Mouse (Mus musculus) small intestine, adult 2 months (tissue): ENCODE results near the gene Fscn3. TPM values are rescaled to one million over a fixed set of nuclear protein-coding genes. Genes with fewer than 3 reads are reported as not detected.

ENCODE experiments used
- H3K27ac ChIP-seq: fragments of 200-500 bp; 2 replicates; pipeline ENCODE4 v1.5.1; 2012; ENCODE audit warnings: low read depth, low read length, control low read depth, inconsistent platforms; ENCODE audit not compliant: insufficient read depth
- H3K27me3 ChIP-seq: fragments of 200-500 bp; 2 replicates; pipeline ENCODE4 v1.6.1; 2012; ENCODE audit warnings: mild to moderate bottlenecking, moderate library complexity, low read length, inconsistent platforms; ENCODE audit not compliant: control insufficient read depth, insufficient read depth
- H3K36me3 ChIP-seq: fragments of 200-500 bp; 2 replicates; pipeline ENCODE4 v1.6.1; 2012; ENCODE audit warnings: mild to moderate bottlenecking, low read length, control low read depth, inconsistent platforms; ENCODE audit not compliant: control insufficient read depth, insufficient read depth
- H3K4me1 ChIP-seq: fragments of 200-500 bp; 2 replicates; pipeline ENCODE4 v1.6.1; 2012; ENCODE audit warnings: low read length, inconsistent platforms, mixed read lengths; ENCODE audit not compliant: control insufficient read depth, insufficient read depth, insufficient read length
- H3K4me3 ChIP-seq: fragments of 200-500 bp; 2 replicates; pipeline ENCODE4 v1.5.1; 2012; ENCODE audit warnings: low read depth, mild to moderate bottlenecking, control low read depth, inconsistent platforms, low read length, moderate library complexity
- CTCF ChIP-seq: fragments of 200-500 bp; IDR thresholded peaks from 2 replicates; pipeline ENCODE4 v1.5.1; 2012; ENCODE audit warnings: low read depth, mild to moderate bottlenecking, control low read depth, inconsistent platforms, low read length, moderate library complexity, mixed read lengths; ENCODE audit not compliant: insufficient replicate concordance, insufficient read length; ENCODE audit errors: extremely low read depth
- POLR2A ChIP-seq: fragments of 200-500 bp; IDR thresholded peaks from 2 replicates; pipeline ENCODE4 v1.6.1; 2012; ENCODE audit warnings: low read depth, mild to moderate bottlenecking, control low read depth, inconsistent platforms, low read length, moderate library complexity
- WGBS: fragments of 180-500 bp; shearing (Covaris S2); methylation state at CpG from one replicate; pipeline ENCODE4 v1.1.7; 2018; 5-methylcytosine and 5-hydroxymethylcytosine counted together
- polyA plus RNA-seq: library from polyadenylated mRNA; depleted of rRNA; stranded (reverse); fragments of >200 nt; gene quantifications from 2 replicates; pipeline ENCODE4 v1.2.3, GENCODE M21; 2012; rRNA removed

The Fscn3 gene
- 0.41 TPM in 1 of 2 replicates, not detected in the other for polyA plus RNA-seq

GRCm38 (mm10) chr6:28427096-28427839 is at the start of gene Fscn3:
Gene Fscn3 (plus strand): TSS chr6:28427789.
- H3K27ac ChIP-seq = no peak within 1 kb of the TSS
- WGBS = 73% methylated on average over 3 of the region's 3 CpGs

GRCm38 (mm10) chr6:28381983-28382382 is 45.6 kb upstream of the Fscn3 start:
- Histone ChIP-seq H3K27me3 (no peaks in the 10 kb centered on the region), H3K4me1 (no peaks in the 10 kb centered on the region), H3K4me3 (no peak overlapping the region), H3K27ac (no peak overlapping the region), H3K36me3 (no peaks in the 10 kb centered on the region)
- 33% methylated on average over 4 of the region's 4 CpGs for whole genome bisulfite sequencing
- TF ChIP-seq CTCF (no peak), POLR2A (no peak)

More at GRCm38 (mm10) chr6:28427096-28427839, at the start of gene Fscn3:
- Histone ChIP-seq H3K4me3 (no peak within 1 kb of the TSS), H3K27me3 (no peaks in the 10 kb centered on the region), H3K36me3 (peaks cover 12% of the 10 kb centered on the region), H3K4me1 (peaks cover 1% of the 10 kb centered on the region)
- TF ChIP-seq CTCF = no peak
- no peak for TF ChIP-seq POLR2A

- Histone ChIP-seq H3K4me3 (no peak overlapping the region), H3K36me3 (no peaks in the 10 kb centered on the region), H3K27me3 (no peaks in the 10 kb centered on the region), H3K27ac (no peak overlapping the region), H3K4me1 (peaks cover 2% of the 10 kb centered on the region; the same call in 1 of the 2 replicates)
- WGBS = 69% methylated on average over 3 of the region's 3 CpGs
- TF ChIP-seq POLR2A (no peak), CTCF (no peak)
Observed at GRCm38 (mm10) chr6:28385169-28385568, 42.4 kb upstream of the Fscn3 start.

GRCm38 (mm10) chr6:28389038-28389437 is 38.6 kb upstream of the Fscn3 start:
- H3K27ac ChIP-seq = no peak overlapping the region
- no peak overlapping the region for H3K4me3 ChIP-seq
- TF ChIP-seq CTCF (no peak), POLR2A (no peak)
- no peaks in the 10 kb centered on the region for H3K36me3 ChIP-seq
- no peaks in the 10 kb centered on the region for H3K27me3 ChIP-seq
- peaks cover 2% of the 10 kb centered on the region; the same call in 1 of the 2 replicates for H3K4me1 ChIP-seq
- 30% methylated on average over 3 of the region's 3 CpGs for WGBS

GRCm38 (mm10) chr6:28396051-28396852 is 31.3 kb upstream of the Fscn3 start:
- H3K4me1 ChIP-seq = no peaks in the 10 kb centered on the region
- H3K36me3 ChIP-seq = no peaks in the 10 kb centered on the region
- H3K4me3 ChIP-seq = no peak overlapping the region
- TF ChIP-seq POLR2A = no peak
- no peak for TF ChIP-seq CTCF
- H3K27me3 ChIP-seq = peaks cover 27% of the 10 kb centered on the region
- H3K27ac ChIP-seq = no peak overlapping the region
- 54% methylated on average over 15 of the region's 15 CpGs for WGBS

- Histone ChIP-seq H3K27ac (no peak overlapping the region), H3K36me3 (no peaks in the 10 kb centered on the region), H3K4me1 (no peaks in the 10 kb centered on the region), H3K27me3 (peaks cover 27% of the 10 kb centered on the region), H3K4me3 (no peak overlapping the region)
- TF ChIP-seq POLR2A (no peak), CTCF (no peak)
- 6% methylated on average over 19 of the region's 19 CpGs for WGBS
Observed at GRCm38 (mm10) chr6:28396853-28397457, 30.6 kb upstream of the Fscn3 start.
